Mouse (Mus musculus) embryonic facial prominence, embryonic 10.5 days (tissue): Measurements from ENCODE around the gene Krtap11-1. TPM values are rescaled to one million over a fixed set of nuclear protein-coding genes. Genes with fewer than 3 reads are reported as not detected.

Experiments used
- DNase-seq: peaks from one replicate; pipeline ENCODE4 v3.0.0-alpha.2; 2017; ENCODE audit warnings: low spot score
- H3K27ac ChIP-seq: fragments of 300-500 bp; sonication (generic); replicated peaks from 2 replicates; pipeline ENCODE4 v1.5.1; 2016; ENCODE audit warnings: mild to moderate bottlenecking
- H3K27me3 ChIP-seq: fragments of 300-500 bp; sonication (generic); replicated peaks from 2 replicates; pipeline ENCODE4 v1.6.1; 2016; ENCODE audit warnings: low read depth, mild to moderate bottlenecking; ENCODE audit not compliant: poor library complexity, severe bottlenecking
- H3K36me3 ChIP-seq: fragments of 300-500 bp; sonication (generic); replicated peaks from 2 replicates; pipeline ENCODE4 v1.6.1; 2016; ENCODE audit warnings: mild to moderate bottlenecking, moderate library complexity
- H3K4me1 ChIP-seq: fragments of 300-500 bp; sonication (generic); 2 replicates; pipeline ENCODE4 v1.6.1; 2016
- H3K4me3 ChIP-seq: fragments of 300-500 bp; sonication (generic); 2 replicates; pipeline ENCODE4 v1.5.1; 2016; ENCODE audit warnings: mild to moderate bottlenecking, moderate library complexity
- H3K9me3 ChIP-seq: fragments of 300-500 bp; sonication (generic); 2 replicates; pipeline ENCODE4 v1.6.1; 2016; ENCODE audit warnings: mild to moderate bottlenecking
- WGBS: fragments of 180-500 bp; shearing (Covaris S2); methylation state at CpG from one replicate; pipeline ENCODE4 v1.1.7; 2016; 5-methylcytosine and 5-hydroxymethylcytosine counted together
- polyA plus RNA-seq: library from polyadenylated mRNA; unstranded; fragments of >200 nt; fragmentation: Nextera tagmentation; extraction: Ambion mirVana; gene quantifications from 2 replicates; pipeline ENCODE4 v1.2.1, GENCODE M21; 2016

The Krtap11-1 gene
- polyA plus RNA-seq = not detected in 2 replicates

DNA sequence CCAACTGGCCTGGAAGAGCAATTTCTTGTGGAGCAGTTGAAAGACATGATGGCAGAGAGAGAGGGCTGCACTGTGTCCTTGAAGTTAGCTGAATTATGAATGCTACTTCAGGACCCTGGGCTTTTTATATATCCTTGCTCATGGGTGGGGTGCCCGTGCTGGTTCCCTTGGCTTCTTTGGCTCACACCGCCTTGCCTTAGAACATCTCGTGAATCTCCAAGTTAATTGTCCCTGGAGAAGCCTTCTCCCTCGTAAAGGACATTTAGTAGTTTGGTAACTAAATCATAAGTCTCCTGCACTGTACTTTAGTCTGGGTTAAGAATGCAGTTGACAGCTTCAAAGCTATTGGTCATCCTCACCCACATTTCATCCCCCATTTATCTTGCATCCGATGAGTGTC is at the start of gene Krtap11-1:
Krtap11-1 (minus strand) TSS at position 101 of the 400 bp plus-strand sequence.
- Histone ChIP-seq H3K27ac (no peak within 1 kb of the TSS), H3K36me3 (no peaks in the 10 kb centered on the region), H3K9me3 (no peaks in the 10 kb centered on the region), H3K4me3 (no peak within 1 kb of the TSS), H3K4me1 (no peaks in the 10 kb centered on the region; the same call in 1 of the 2 replicates), H3K27me3 (no peaks in the 10 kb centered on the region)
- 95% methylated on average over 5 of the region's 5 CpGs for WGBS
- no peak for DNase-seq

DNA sequence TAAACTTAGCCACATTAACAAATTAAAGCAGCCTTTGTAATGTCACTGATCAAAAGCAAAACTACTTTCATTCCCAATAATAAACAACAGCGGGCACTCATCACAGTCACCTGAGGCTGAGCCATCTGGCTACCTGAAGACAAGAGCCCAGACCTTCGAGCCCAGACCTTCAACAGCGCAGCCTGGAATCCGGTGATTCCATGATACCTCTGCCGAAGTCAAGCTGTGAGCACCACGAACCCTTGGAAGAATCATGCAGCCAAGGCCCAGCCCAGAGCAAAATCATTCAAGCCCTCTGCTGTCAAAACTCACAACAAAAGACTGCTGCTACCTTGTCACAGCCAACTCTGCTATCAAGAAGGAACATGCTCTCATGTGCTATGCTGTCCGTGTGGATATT is 47.2 kb upstream of the Krtap11-1 start:
- Histone ChIP-seq H3K9me3 (no peaks in the 10 kb centered on the region), H3K27me3 (no peaks in the 10 kb centered on the region), H3K36me3 (no peaks in the 10 kb centered on the region), H3K27ac (no peak overlapping the region), H3K4me3 (no peak overlapping the region), H3K4me1 (no peaks in the 10 kb centered on the region)
- no peak for DNase-seq
- 92% methylated on average over 7 of the region's 7 CpGs for whole genome bisulfite sequencing

DNA sequence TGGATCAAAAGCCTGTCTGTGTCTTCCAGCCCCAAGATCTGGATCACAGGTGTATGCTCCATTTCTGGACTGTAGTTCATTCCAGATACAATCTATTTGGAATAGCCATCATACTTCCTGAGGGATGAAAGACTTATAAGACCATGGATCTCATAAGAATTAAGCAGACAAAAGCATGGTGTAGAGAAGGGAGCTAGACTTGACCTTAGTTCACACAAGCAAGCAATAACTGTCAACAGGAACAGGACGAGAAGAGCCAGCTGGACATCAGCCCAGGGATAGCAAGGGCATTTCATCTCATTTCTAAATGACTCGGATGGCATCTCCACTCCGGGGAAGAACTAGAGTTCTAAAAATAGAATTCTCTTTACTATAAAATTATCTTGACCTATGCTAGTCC is 46.3 kb upstream of the Krtap11-1 start:
- Histone ChIP-seq H3K36me3 (no peaks in the 10 kb centered on the region), H3K9me3 (no peaks in the 10 kb centered on the region), H3K27ac (no peak overlapping the region), H3K27me3 (no peaks in the 10 kb centered on the region), H3K4me1 (no peaks in the 10 kb centered on the region), H3K4me3 (no peak overlapping the region)
- DNase-seq = no peak
- 79% methylated on average over 3 of the region's 3 CpGs for WGBS

DNA sequence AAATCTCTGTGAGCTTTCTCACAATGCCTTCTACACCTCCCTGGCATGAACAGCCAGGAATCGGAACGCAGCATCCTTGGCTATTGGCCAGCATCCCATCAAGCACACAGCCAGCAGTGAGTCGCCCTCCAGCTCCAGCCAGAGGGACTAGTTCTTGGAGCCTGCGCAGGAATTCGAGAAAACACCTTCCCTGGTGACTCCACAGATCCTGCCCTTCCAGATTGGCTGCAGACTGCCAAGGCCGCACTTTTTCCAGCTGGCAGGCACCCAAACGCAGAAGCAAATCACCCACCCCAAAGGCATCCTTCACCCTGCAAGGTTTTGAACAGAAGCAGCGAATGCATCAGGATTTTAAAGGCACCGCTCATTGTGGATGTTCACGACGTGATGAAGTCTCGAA is 42.7 kb upstream of the Krtap11-1 start:
- H3K4me1 ChIP-seq = no peaks in the 10 kb centered on the region
- 91% methylated on average over 12 of the region's 12 CpGs for WGBS
- no peak for DNase-seq
- no peaks in the 10 kb centered on the region for H3K27me3 ChIP-seq
- H3K27ac ChIP-seq = no peak overlapping the region
- no peak overlapping the region for H3K4me3 ChIP-seq
- H3K36me3 ChIP-seq = no peaks in the 10 kb centered on the region
- no peaks in the 10 kb centered on the region for H3K9me3 ChIP-seq

DNA sequence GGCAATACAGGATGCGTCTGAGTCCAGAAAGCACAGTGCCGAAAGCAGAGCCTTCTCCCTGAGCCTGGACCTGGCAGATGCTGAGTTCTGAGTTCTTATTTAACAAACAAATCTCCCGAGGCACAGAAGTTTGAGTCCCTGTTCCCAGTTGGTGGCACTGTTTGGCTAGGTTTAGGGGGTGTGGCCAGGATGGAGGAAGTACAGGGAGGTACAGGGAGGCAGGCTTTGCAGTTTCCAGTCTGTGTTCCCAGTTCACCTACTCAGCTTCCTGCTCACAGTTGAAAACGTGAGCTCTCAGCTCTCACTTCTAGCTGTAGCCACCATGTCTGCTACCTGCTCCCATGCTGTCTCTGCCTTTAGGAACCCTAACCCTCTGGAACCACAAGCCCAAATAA is 37.8 kb upstream of the Krtap11-1 start:
- H3K27me3 ChIP-seq = no peaks in the 10 kb centered on the region
- H3K4me1 ChIP-seq = no peaks in the 10 kb centered on the region
- no peak overlapping the region for H3K4me3 ChIP-seq
- no peak for DNase-seq
- 79% methylated on average over 4 of the region's 4 CpGs for WGBS
- H3K36me3 ChIP-seq = no peaks in the 10 kb centered on the region
- no peaks in the 10 kb centered on the region for H3K9me3 ChIP-seq
- H3K27ac ChIP-seq = no peak overlapping the region

DNA sequence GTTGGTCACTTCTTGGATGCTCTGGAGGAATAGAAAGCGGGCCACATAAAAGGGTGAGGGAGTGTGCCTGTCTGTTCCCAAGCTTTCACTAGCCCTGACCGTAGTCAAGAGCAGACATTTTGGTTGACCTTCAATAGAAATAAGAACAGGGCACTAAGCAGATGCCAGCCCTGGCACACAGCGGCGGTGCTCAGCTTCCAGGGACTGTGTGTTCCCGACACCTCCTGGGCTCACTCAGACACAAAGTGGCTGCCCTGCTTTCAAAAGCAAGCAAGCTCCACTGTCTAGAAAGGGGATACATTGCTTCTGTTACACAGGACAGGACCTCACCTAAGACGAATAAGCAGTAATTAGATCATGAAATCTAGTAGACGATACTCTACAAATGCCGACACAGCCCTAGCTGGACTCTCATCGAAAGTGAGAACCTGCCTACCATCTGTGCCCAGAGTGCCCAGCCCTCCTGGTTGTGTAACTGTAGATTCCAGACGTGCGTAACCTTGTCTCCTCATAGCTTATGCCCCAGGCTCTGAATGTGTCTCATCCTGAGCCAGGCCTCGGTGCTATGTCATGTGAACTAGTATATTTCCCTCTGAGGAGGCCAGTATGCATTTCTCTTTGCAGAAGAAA is 37.3 kb upstream of the Krtap11-1 start:
- Histone ChIP-seq H3K27ac (no peak overlapping the region), H3K4me3 (no peak overlapping the region), H3K27me3 (no peaks in the 10 kb centered on the region), H3K4me1 (no peaks in the 10 kb centered on the region), H3K36me3 (no peaks in the 10 kb centered on the region), H3K9me3 (no peaks in the 10 kb centered on the region)
- 93% methylated on average over 12 of the region's 12 CpGs for WGBS
- DNase-seq = no peak

DNA sequence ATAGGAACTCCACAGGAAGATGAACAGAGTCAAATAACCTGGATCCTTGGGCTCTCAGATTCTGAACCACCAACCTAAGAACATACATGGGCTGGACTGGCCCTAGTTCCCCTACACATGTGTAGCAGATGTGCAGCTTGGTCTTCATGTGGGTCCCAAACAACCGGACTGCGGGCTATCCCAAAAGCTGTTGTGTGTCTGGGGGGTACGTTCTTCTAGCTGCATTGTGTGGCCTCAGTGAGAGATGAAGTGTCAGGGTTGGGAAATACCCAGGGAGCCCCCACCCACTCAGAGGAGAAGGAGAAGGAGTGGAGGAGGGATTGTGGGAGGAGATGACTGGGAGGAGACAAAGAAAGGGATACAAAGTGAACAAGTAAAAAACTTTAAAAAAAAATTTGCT is 36.0 kb upstream of the Krtap11-1 start:
- 96% methylated on average over 3 of the region's 3 CpGs for WGBS
- Histone ChIP-seq H3K36me3 (no peaks in the 10 kb centered on the region), H3K4me1 (no peaks in the 10 kb centered on the region), H3K9me3 (no peaks in the 10 kb centered on the region), H3K27me3 (no peaks in the 10 kb centered on the region), H3K4me3 (no peak overlapping the region), H3K27ac (no peak overlapping the region)
- no peak for DNase-seq

DNA sequence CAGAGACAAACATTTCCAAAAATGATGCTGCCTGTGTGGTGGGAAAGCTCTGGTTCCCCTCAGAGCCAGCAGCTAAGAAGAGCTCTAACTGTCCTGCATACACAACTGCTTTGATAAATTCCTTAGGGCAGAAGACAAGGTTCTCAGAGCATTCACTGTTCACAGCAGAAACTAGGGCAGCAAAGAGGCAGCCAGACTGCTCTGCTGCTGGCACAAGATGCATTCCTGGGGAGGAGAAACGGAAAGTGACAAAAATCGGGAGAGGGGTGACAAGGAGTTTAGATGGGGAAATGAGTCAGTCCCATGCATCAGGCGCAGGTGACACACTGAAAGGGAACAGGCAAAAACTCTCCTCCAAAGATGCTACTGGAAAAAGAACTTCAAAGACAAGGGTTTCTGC is 16.2 kb upstream of the Krtap11-1 start:
- Histone ChIP-seq H3K36me3 (no peaks in the 10 kb centered on the region), H3K4me1 (peaks cover 9% of the 10 kb centered on the region), H3K9me3 (peaks cover 5% of the 10 kb centered on the region; the same call in 1 of the 2 replicates), H3K4me3 (no peak overlapping the region), H3K27me3 (no peaks in the 10 kb centered on the region), H3K27ac (no peak overlapping the region)
- no peak for DNase-seq
- WGBS = 72% methylated on average over 3 of the region's 3 CpGs

DNA sequence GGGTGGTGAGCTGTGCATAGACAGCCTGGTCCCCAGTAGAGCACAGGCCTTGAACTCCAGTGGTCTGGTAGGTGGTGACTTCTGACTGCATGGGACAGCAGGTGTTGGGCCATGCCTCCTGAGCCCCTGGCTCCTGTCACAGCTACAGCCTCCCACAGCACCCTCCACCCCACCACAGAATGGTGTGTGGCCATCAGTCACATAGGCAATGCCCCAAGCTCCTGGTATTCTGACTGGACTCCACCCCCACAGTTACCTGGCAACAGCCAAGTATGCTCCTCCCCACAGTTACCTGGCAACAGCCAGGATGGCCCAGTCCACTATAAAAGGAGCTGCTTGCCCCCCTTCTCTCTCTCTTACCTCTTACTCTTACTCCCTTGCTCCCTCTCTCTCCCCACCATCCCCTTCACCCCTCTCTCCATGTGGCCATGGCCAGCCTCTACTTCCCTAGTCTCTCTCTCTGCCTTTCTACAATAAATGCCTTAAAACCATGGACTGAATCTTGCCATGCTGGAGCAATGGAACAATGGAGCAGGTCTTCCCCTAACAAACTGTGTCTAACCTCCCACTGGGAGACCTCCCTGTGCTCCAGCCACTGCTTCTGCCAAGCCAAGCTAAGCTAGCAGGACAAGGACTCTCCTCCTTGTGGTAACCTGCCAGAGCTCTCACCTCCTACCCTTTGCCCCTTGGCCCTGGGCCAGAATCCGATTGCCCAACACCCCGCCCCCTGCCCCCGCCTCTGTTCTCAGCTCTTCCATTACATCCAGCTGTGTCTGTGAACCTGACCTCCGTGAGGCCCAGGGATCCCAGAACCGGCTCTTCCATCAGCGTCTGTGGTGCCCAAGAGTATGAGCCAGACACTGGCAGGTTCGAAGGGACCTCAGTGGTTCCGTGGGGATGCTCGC is 14.9 kb upstream of the Krtap11-1 start:
- Histone ChIP-seq H3K4me1 (peaks cover 9% of the 10 kb centered on the region), H3K4me3 (no peak overlapping the region), H3K27ac (no peak overlapping the region), H3K36me3 (no peaks in the 10 kb centered on the region), H3K9me3 (no peaks in the 10 kb centered on the region), H3K27me3 (no peaks in the 10 kb centered on the region)
- WGBS = 65% methylated on average over 9 of the region's 9 CpGs
- DNase-seq = no peak

DNA sequence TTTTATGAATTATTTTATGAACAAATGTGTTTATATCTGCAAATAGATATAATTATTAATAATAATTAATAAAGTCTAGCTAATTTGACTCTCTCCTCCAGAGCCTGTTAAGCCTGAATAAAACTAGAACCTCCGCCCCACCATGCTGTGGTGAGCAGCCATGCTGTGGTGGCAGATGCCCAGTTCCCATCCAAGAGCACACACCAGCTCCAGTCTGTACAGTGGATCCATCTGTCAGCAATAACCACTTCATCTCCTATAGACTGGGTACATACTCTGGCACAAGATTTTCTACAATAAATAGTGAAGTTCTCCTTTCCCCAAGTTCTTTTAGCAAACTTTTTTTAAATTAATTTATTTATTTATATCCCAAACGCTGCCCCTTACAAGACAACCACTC is 10.7 kb upstream of the Krtap11-1 start:
- DNase-seq = no peak
- WGBS = 93% methylated on average over 2 of the region's 2 CpGs

DNA sequence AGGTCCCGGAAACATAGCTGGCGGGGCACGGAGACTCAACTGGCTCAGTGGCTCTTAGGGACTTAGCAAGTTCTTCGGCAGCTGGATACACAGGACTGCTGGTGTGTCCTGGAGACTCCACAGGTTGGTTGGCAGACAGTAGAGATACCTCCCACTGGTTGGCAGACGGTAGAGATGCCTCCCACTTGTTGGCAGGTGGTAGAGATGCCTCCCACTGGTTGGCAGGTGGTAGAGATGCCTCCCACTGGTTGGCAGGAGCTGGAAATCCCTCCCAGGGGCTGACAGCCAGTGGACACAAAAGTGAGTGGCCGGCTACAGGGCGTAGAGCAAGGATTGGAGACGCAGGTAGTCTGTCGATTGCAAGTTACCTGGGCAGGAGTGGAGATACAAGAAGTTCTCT is 467 bp downstream of the Krtap11-1 start:
- no peaks in the 10 kb centered on the region for H3K9me3 ChIP-seq
- no peak for DNase-seq
- no peaks in the 10 kb centered on the region for H3K27me3 ChIP-seq
- H3K4me1 ChIP-seq = no peaks in the 10 kb centered on the region; the same call in 1 of the 2 replicates
- no peak overlapping the region for H3K27ac ChIP-seq
- WGBS = 92% methylated on average over 9 of the region's 9 CpGs
- no peak overlapping the region for H3K4me3 ChIP-seq
- H3K36me3 ChIP-seq = no peaks in the 10 kb centered on the region

More for the DNA sequence above, 10.7 kb upstream of the Krtap11-1 start:
- H3K9me3 ChIP-seq = no peaks in the 10 kb centered on the region
- no peaks in the 10 kb centered on the region for H3K27me3 ChIP-seq
- peaks cover 9% of the 10 kb centered on the region for H3K4me1 ChIP-seq
- H3K36me3 ChIP-seq = no peaks in the 10 kb centered on the region
- no peak overlapping the region for H3K27ac ChIP-seq
- no peak overlapping the region for H3K4me3 ChIP-seq

DNA sequence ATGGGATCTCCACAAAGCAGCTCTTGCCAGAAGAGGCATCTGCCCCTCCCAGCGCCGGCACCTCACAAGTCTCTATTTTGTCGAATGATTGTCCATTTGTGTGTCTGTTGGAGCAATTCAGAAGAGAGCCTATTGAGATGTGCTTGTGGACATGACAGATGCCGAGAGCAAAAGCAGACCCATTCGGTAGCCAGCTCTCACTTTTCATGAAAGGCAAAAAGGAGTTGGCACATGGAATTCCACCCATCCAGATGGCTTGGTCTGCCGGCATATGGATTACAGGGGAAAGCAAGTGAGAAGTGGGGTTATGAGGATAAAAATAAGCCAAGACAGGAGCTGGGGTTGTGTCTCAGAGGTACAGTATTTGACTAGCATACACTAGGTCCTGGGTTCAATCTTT is 1.8 kb downstream of the Krtap11-1 start:
- no peak for DNase-seq
- H3K27ac ChIP-seq = no peak overlapping the region
- H3K4me1 ChIP-seq = no peaks in the 10 kb centered on the region; the same call in 1 of the 2 replicates
- no peaks in the 10 kb centered on the region for H3K27me3 ChIP-seq
- no peak overlapping the region for H3K4me3 ChIP-seq
- no peaks in the 10 kb centered on the region for H3K9me3 ChIP-seq
- no peaks in the 10 kb centered on the region for H3K36me3 ChIP-seq
- 91% methylated on average over 6 of the region's 6 CpGs for WGBS

DNA sequence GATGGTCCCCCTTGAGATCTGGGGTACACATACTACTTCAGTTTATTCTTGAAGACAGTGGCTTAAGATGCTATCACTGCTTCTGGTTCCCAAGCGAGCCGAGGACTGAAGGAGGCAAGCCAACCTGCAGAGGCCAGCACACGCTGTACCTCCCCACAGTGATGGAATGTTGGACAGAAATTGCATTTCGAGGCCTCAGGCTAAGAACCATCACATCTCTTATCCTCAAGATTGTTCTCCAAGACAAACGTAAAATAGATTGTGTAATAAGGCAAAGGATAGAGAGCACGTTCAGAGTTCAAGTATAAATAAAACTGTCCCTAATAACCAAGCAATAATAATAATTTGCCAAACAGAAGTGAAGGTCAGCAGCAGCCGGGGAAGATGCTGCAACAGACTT is 2.8 kb downstream of the Krtap11-1 start:
- WGBS = 82% methylated on average over 7 of the region's 7 CpGs
- DNase-seq = no peak
- H3K27me3 ChIP-seq = no peaks in the 10 kb centered on the region
- H3K9me3 ChIP-seq = no peaks in the 10 kb centered on the region
- no peaks in the 10 kb centered on the region for H3K36me3 ChIP-seq
- no peak overlapping the region for H3K4me3 ChIP-seq
- no peaks in the 10 kb centered on the region; the same call in 1 of the 2 replicates for H3K4me1 ChIP-seq
- no peak overlapping the region for H3K27ac ChIP-seq
